Mouse (Mus musculus) liver, postnatal 0 days (tissue): ENCODE measurements around the gene Nufip2.

ENCODE experiments used
- CTCF ChIP-seq: sonication (generic); IDR thresholded peaks from 2 replicates; pipeline ENCODE4 v1.5.1; 2016; ENCODE audit warnings: antibody characterized with exemption, low read depth
- EP300 ChIP-seq: IDR thresholded peaks from 2 replicates; pipeline ENCODE4 v1.6.1; 2016; ENCODE audit warnings: antibody characterized with exemption, low read depth, mild to moderate bottlenecking

- TF ChIP-seq CTCF (peak; percentile 71), EP300 (no peak)
Observed at GRCm38 (mm10) chr11:77673428-77673991, 12.4 kb upstream of the Nufip2 start.
